Mouse (Mus musculus): ENCODE data around the gene Mcm2. TPM values are rescaled to one million over a fixed set of nuclear protein-coding genes. Genes with fewer than 3 reads are reported as not detected.

The Mcm2 gene
- polyA plus RNA-seq, 1 experiment = 10.2 TPM

DNA sequence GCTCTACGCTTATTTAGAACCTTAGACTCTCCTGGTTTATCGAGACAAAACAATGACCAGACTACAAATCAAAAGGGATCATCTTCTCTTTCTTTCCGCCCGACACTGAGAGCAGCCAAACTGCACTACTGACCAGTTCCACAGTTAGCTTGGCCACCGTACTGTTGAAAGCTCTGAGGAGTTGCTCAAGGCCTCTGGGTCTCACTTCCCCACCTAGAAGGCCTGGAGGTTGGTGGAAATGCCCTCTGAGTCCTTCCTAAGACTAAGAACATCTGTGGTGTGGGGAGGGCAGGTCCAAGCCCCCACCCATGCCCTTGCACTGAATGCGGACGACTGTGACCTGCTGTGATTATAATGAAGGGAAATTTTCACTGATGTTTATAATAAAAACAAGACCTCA is 32.9 kb downstream of the Mcm2 start:
- Histone ChIP-seq H3K4me1 (ENCODE audit: control insufficient read depth, insufficient read depth, low read length) (no peaks in the 10 kb centered on the region), H3K4me3 (ENCODE audit: insufficient read depth, low read depth, low read length) (no peak overlapping the region), H3K36me3 (ENCODE audit: control insufficient read depth, insufficient read depth, low read length) (no peaks in the 10 kb centered on the region), H3K27ac (ENCODE audit: insufficient read depth, low read depth, low read length) (no peak overlapping the region), H3K27me3 (replicated peaks; ENCODE audit: control insufficient read depth, insufficient read depth, low read length) (no peaks in the 10 kb centered on the region)
- TF ChIP-seq CTCF (conservative IDR thresholded peaks at IDR 0.05; ENCODE audit: insufficient read depth, insufficient read length, low read depth, low read length) (no peak), POLR2A (IDR thresholded peaks at IDR 0.05; ENCODE audit: low read depth, low read length) (no peak)
- DNase-seq = no peak
- WGBS = 73% methylated on average over 7 of the region's 7 CpGs

DNA sequence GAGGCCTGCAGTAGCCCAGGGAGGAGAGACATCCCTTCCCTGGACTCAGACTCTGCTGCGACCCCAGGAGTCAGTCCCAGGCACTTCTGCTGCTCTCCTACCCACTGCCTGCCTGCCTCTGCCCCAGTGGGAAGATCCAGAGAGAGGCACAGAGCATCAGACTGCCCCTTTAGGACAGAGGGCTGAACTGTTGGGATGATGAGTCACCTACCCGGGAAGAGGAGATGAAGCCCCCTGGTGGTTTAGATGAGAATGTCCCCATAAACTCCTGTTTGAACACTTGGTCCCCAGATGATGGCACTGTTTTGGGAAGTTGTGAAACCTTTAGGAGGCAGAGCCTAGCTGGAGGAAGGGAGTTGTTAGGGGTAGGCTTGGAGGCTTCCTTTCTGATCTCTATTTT is 37.7 kb downstream of the Mcm2 start:
- H3K4me1 ChIP-seq (ENCODE audit: control insufficient read depth, insufficient read depth, low read length) = peaks cover 5% of the 10 kb centered on the region; the same call in 1 of the 2 replicates
- 27% methylated on average over 2 of the region's 2 CpGs for WGBS
- H3K4me3 ChIP-seq (ENCODE audit: insufficient read depth, low read depth, low read length) = no peak overlapping the region
- peak; percentile 44 for DNase-seq
- no peaks in the 10 kb centered on the region for H3K36me3 ChIP-seq (ENCODE audit: control insufficient read depth, insufficient read depth, low read length)
- no peak overlapping the region for H3K27ac ChIP-seq (ENCODE audit: insufficient read depth, low read depth, low read length)
- no peaks in the 10 kb centered on the region for H3K27me3 ChIP-seq (replicated peaks; ENCODE audit: control insufficient read depth, insufficient read depth, low read length)
- TF ChIP-seq CTCF (conservative IDR thresholded peaks at IDR 0.05; ENCODE audit: insufficient read depth, insufficient read length, low read depth, low read length) (peak; percentile 53), POLR2A (IDR thresholded peaks at IDR 0.05; ENCODE audit: low read depth, low read length) (no peak)

DNA sequence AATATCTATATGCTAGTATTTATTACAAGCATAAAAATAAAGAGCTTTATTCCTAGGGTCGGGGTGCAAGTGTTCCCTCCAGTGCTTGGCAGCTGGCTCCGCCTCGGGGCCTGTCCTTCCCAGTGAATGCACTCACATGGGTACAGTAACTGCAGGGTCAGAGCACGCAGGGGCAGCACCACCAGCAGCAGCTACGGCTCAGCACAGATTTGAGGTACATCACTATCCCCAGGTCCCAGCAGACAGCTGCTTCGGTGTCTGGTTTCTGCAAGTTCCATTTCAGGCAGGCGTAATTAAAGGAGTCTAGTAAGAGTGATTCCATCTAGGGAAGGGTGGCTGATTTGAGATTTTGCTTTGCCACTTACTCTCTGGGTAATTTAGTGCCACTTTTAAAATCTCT is 40.2 kb downstream of the Mcm2 start:
- TF ChIP-seq POLR2A (IDR thresholded peaks at IDR 0.05; ENCODE audit: low read depth, low read length) (no peak), CTCF (conservative IDR thresholded peaks at IDR 0.05; ENCODE audit: insufficient read depth, insufficient read length, low read depth, low read length) (no peak)
- no peaks in the 10 kb centered on the region for H3K27me3 ChIP-seq (replicated peaks; ENCODE audit: control insufficient read depth, insufficient read depth, low read length)
- H3K36me3 ChIP-seq (ENCODE audit: control insufficient read depth, insufficient read depth, low read length) = no peaks in the 10 kb centered on the region
- H3K4me3 ChIP-seq (ENCODE audit: insufficient read depth, low read depth, low read length) = no peak overlapping the region
- WGBS = 67% methylated on average over 7 of the region's 7 CpGs
- DNase-seq = no peak
- peaks cover 5% of the 10 kb centered on the region; the same call in 1 of the 2 replicates for H3K4me1 ChIP-seq (ENCODE audit: control insufficient read depth, insufficient read depth, low read length)
- H3K27ac ChIP-seq (ENCODE audit: insufficient read depth, low read depth, low read length) = no peak overlapping the region

DNA sequence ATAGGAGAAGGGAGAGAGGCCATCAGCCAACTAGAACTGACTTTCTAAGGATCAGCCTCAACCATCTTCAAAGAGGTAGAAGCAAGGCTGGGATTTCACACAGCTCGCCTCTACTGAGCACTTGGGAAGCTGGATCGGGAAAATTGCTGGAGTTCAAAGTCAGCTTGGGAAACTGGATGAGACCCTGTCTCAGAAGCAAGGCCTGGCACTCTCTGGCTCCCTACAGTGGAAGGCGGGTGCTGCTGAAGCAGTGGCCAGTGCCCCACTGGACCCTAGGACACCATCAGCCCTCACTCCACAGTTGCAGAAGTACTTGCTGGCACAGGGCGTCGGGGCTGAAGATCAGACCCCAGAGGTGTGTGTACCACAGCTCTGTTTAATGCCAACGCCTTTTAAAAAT is 40.8 kb downstream of the Mcm2 start:
- peaks cover 5% of the 10 kb centered on the region; the same call in 1 of the 2 replicates for H3K4me1 ChIP-seq (ENCODE audit: control insufficient read depth, insufficient read depth, low read length)
- TF ChIP-seq CTCF (conservative IDR thresholded peaks at IDR 0.05; ENCODE audit: insufficient read depth, insufficient read length, low read depth, low read length) (no peak), POLR2A (IDR thresholded peaks at IDR 0.05; ENCODE audit: low read depth, low read length) (no peak)
- H3K27me3 ChIP-seq (replicated peaks; ENCODE audit: control insufficient read depth, insufficient read depth, low read length) = no peaks in the 10 kb centered on the region
- H3K36me3 ChIP-seq (ENCODE audit: control insufficient read depth, insufficient read depth, low read length) = no peaks in the 10 kb centered on the region
- WGBS = 77% methylated on average over 6 of the region's 6 CpGs
- DNase-seq = no peak
- no peak overlapping the region for H3K4me3 ChIP-seq (ENCODE audit: insufficient read depth, low read depth, low read length)
- H3K27ac ChIP-seq (ENCODE audit: insufficient read depth, low read depth, low read length) = no peak overlapping the region

DNA sequence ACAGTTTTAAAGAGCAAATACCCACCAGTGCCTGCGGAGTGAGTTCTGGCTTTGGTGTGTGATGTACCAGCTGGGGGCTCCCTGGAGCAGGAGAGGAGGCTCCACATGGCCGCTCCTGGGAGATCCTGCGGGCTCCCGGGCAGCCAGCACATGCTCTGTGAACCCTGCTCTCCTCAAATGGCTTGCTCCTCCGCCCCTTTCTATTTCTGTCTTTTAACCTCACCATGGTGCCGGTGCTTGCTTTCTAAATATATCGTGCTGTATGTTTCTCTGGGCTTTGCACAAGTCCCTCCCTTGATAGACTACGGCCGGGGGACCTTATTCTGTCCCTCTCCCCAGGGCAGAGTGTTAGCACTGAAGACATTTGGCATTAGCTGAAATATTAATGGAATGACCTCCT is 41.3 kb downstream of the Mcm2 start:
- H3K4me1 ChIP-seq (ENCODE audit: control insufficient read depth, insufficient read depth, low read length) = peaks cover 5% of the 10 kb centered on the region; the same call in 1 of the 2 replicates
- no peak overlapping the region; the same call in 1 of the 2 replicates for H3K27ac ChIP-seq (ENCODE audit: insufficient read depth, low read depth, low read length)
- TF ChIP-seq POLR2A (IDR thresholded peaks at IDR 0.05; ENCODE audit: low read depth, low read length) = no peak
- TF ChIP-seq CTCF (conservative IDR thresholded peaks at IDR 0.05; ENCODE audit: insufficient read depth, insufficient read length, low read depth, low read length) = peak; percentile 31; the same call in 1 of the 2 replicates
- no peaks in the 10 kb centered on the region for H3K27me3 ChIP-seq (replicated peaks; ENCODE audit: control insufficient read depth, insufficient read depth, low read length)
- peak; percentile 67 for DNase-seq
- no peak overlapping the region for H3K4me3 ChIP-seq (ENCODE audit: insufficient read depth, low read depth, low read length)
- 8% methylated on average over 9 of the region's 9 CpGs for WGBS
- H3K36me3 ChIP-seq (ENCODE audit: control insufficient read depth, insufficient read depth, low read length) = no peaks in the 10 kb centered on the region

DNA sequence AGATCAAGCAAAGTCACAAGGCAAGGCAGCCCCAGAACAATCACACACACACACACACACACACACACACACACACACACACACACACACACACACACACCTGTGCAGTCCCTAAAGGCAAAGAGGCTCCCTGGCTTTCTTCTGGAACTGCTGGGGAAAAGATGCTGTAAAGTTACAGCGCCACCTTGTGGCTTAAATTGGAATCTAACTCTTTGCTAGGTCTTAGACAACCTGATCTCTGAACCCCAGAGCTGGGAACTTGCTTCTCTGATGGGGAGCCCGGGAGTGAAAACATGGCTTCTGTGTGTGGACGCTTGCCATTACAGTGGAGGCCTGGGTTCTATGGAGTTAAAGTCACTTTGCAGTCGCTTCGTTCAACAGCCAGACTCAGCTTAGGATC is 42.9 kb downstream of the Mcm2 start:
- TF ChIP-seq POLR2A (IDR thresholded peaks at IDR 0.05; ENCODE audit: low read depth, low read length) (no peak), CTCF (conservative IDR thresholded peaks at IDR 0.05; ENCODE audit: insufficient read depth, insufficient read length, low read depth, low read length) (peak; percentile 61)
- H3K36me3 ChIP-seq (ENCODE audit: control insufficient read depth, insufficient read depth, low read length) = no peaks in the 10 kb centered on the region
- H3K27me3 ChIP-seq (replicated peaks; ENCODE audit: control insufficient read depth, insufficient read depth, low read length) = no peaks in the 10 kb centered on the region
- H3K4me3 ChIP-seq (ENCODE audit: insufficient read depth, low read depth, low read length) = no peak overlapping the region
- H3K4me1 ChIP-seq (ENCODE audit: control insufficient read depth, insufficient read depth, low read length) = peaks cover 5% of the 10 kb centered on the region; the same call in 1 of the 2 replicates
- H3K27ac ChIP-seq (ENCODE audit: insufficient read depth, low read depth, low read length) = no peak overlapping the region
- peak; percentile 72 for DNase-seq
- 23% methylated on average over 5 of the region's 5 CpGs for WGBS

DNA sequence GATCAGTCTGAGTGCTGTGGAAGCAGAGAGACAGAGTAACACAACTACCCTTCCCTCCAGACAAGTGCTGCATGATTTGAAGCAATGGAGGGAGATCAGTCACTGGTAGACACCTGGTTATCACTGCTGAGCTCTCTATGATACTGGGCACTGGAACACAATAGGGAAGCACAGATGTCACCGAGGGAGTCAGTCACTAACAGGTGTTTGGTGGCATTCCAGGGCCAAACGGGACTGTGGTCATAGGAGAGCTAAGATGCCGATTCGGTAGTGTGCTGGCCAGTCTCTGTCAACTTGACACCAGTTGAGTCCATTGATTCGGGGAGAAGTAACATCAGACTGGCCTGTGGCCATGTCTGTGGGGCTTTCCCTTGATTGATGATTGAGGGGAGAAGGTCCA is 44.1 kb downstream of the Mcm2 start:
- no peak overlapping the region for H3K4me3 ChIP-seq (ENCODE audit: insufficient read depth, low read depth, low read length)
- H3K27ac ChIP-seq (ENCODE audit: insufficient read depth, low read depth, low read length) = no peak overlapping the region
- no peak for TF ChIP-seq CTCF (conservative IDR thresholded peaks at IDR 0.05; ENCODE audit: insufficient read depth, insufficient read length, low read depth, low read length)
- TF ChIP-seq POLR2A (IDR thresholded peaks at IDR 0.05; ENCODE audit: low read depth, low read length) = no peak
- no peak for DNase-seq
- H3K27me3 ChIP-seq (replicated peaks; ENCODE audit: control insufficient read depth, insufficient read depth, low read length) = no peaks in the 10 kb centered on the region
- no peaks in the 10 kb centered on the region for H3K36me3 ChIP-seq (ENCODE audit: control insufficient read depth, insufficient read depth, low read length)
- peaks cover 5% of the 10 kb centered on the region; the same call in 1 of the 2 replicates for H3K4me1 ChIP-seq (ENCODE audit: control insufficient read depth, insufficient read depth, low read length)
- WGBS = 71% methylated on average over 5 of the region's 5 CpGs
